Mouse (Mus musculus) G1E (cell line): ENCODE results near the gene Afap1l2. TPM values are rescaled to one million over a fixed set of nuclear protein-coding genes. Genes with fewer than 3 reads are reported as not detected.

ENCODE experiments used
- ATAC-seq: 2 replicates; pipeline ENCODE4 v1.8.0; 2016; ENCODE audit warnings: mild to moderate bottlenecking; ENCODE audit not compliant: insufficient number of reproducible peaks, poor library complexity, low FRiP score, severe bottlenecking; ENCODE audit errors: extremely low read depth
- DNase-seq: peaks from one replicate; pipeline ENCODE4 v3.0.0; 2012; ENCODE audit warnings: low spot score
- H3K27me3 ChIP-seq: 2 replicates; pipeline ENCODE4 v1.6.1; 2012; ENCODE audit warnings: mild to moderate bottlenecking, low read length, inconsistent platforms; ENCODE audit not compliant: insufficient read depth
- H3K36me3 ChIP-seq: replicated peaks from 2 replicates; pipeline ENCODE3; 2012; ENCODE audit warnings: mild to moderate bottlenecking, inconsistent platforms
- H3K4me1 ChIP-seq: 2 replicates; pipeline ENCODE4 v1.6.1; 2012; ENCODE audit warnings: low read depth, low read length, inconsistent platforms, mixed read lengths; ENCODE audit not compliant: insufficient read depth
- H3K4me3 ChIP-seq: 2 replicates; pipeline ENCODE4 v1.5.1; 2012; ENCODE audit warnings: low read depth, mild to moderate bottlenecking, inconsistent platforms, low read length, moderate library complexity, mixed read lengths
- H3K9me3 ChIP-seq: replicated peaks from 2 replicates; pipeline ENCODE4 v1.6.1; 2012; ENCODE audit warnings: inconsistent platforms
- CTCF ChIP-seq: IDR thresholded peaks from 2 replicates; pipeline ENCODE4 v1.5.1; 2012; ENCODE audit warnings: low read depth, low read length, inconsistent platforms, mixed read lengths
- GATA1 ChIP-seq: IDR thresholded peaks from 2 replicates; pipeline ENCODE4 v1.6.1; 2012; ENCODE audit warnings: borderline replicate concordance, low read length, inconsistent platforms, mixed read lengths
- GATA2 ChIP-seq: IDR thresholded peaks from 2 replicates; pipeline ENCODE4 v1.6.1; 2012; ENCODE audit warnings: low read depth, low read length, inconsistent platforms, borderline replicate concordance
- POLR2AphosphoS5 ChIP-seq: IDR thresholded peaks from 2 replicates; pipeline ENCODE4 v1.6.1; 2012; ENCODE audit warnings: low read depth, low read length, inconsistent platforms; ENCODE audit not compliant: insufficient replicate concordance
- TAL1 ChIP-seq: conservative IDR thresholded peaks from 2 replicates; pipeline ENCODE4 v1.6.1; 2012; ENCODE audit warnings: low read depth, low read length, inconsistent platforms, mixed read lengths
- polyA plus RNA-seq: library from polyadenylated mRNA; stranded (reverse); fragments of >175 nt; gene quantifications from 2 replicates; pipeline ENCODE4 v1.2.3, GENCODE M21; 2012
- total RNA-seq, 2 experiments: library from RNA; stranded (forward) in 1 of 2; stranded (reverse) in 1 of 2; fragments of 200-1000 nt in 1 of 2; fragments of >200 nt in 1 of 2; fragmentation: Nextera tagmentation in 1 of 2; gene quantifications; 2 replicates each; pipeline ENCODE4 v1.2.3; 2014 to 2017

The Afap1l2 gene
- not detected in 2 replicates for total RNA-seq (2014; fragmentation: Nextera tagmentation)
- total RNA-seq (2017): 0.11 and 0.12 TPM in 2 replicates
- polyA plus RNA-seq: not detected in 2 replicates

- no peaks in the 10 kb centered on the region for H3K4me1 ChIP-seq
- TF ChIP-seq POLR2AphosphoS5 (no peak), TAL1 (no peak), GATA1 (no peak), GATA2 (no peak), CTCF (no peak)
- H3K27me3 ChIP-seq: no peaks in the 10 kb centered on the region
- DNase-seq (no peak), ATAC-seq (no peak)
- no peak within 1 kb of the TSS for H3K4me3 ChIP-seq
- H3K36me3 ChIP-seq: no peaks in the 10 kb centered on the region
- peaks cover 6% of the 10 kb centered on the region; the same call in 1 of the 2 replicates for H3K9me3 ChIP-seq
Measured at GRCm38 (mm10) chr19:57007781-57008710, at the start of gene Afap1l2. Afap1l2 (minus strand) TSS chr19:57008228.

- TF ChIP-seq CTCF (peak; percentile 30; the same call in 1 of the 2 replicates), GATA2 (no peak)
- ATAC-seq: no peak
- peaks cover 9% of the 10 kb centered on the region for H3K9me3 ChIP-seq
Measured at GRCm38 (mm10) chr19:57057568-57057967, 49.5 kb upstream of the Afap1l2 start.

GRCm38 (mm10) chr19:57055215-57056120, 47.4 kb upstream of the Afap1l2 start:
- H3K4me1 ChIP-seq: no peaks in the 10 kb centered on the region
- H3K4me3 ChIP-seq: no peak overlapping the region
- DNase-seq (no peak), ATAC-seq (no peak)
- 0 out of 2 replicates have a peak, but pooled peaks cover 2% of the 10 kb centered on the region for H3K27me3 ChIP-seq
- H3K36me3 ChIP-seq: no peaks in the 10 kb centered on the region
- H3K9me3 ChIP-seq: peaks cover 9% of the 10 kb centered on the region
- TF ChIP-seq CTCF: no peak
- TF ChIP-seq TAL1: no peak
- TF ChIP-seq GATA2: no peak
- no peak for TF ChIP-seq POLR2AphosphoS5
- TF ChIP-seq GATA1: no peak

More at GRCm38 (mm10) chr19:57057568-57057967, 49.5 kb upstream of the Afap1l2 start:
- Histone ChIP-seq H3K4me1 (no peaks in the 10 kb centered on the region), H3K4me3 (no peak overlapping the region), H3K36me3 (no peaks in the 10 kb centered on the region), H3K27me3 (no peaks in the 10 kb centered on the region)
- DNase-seq: no peak

GRCm38 (mm10) chr19:57052959-57053358, 44.9 kb upstream of the Afap1l2 start:
- no peak for TF ChIP-seq POLR2AphosphoS5
- no peak for TF ChIP-seq TAL1
- no peaks in the 10 kb centered on the region for H3K36me3 ChIP-seq
- 0 out of 2 replicates have a peak, but pooled peaks cover 2% of the 10 kb centered on the region for H3K27me3 ChIP-seq
- H3K9me3 ChIP-seq: peaks cover 8% of the 10 kb centered on the region
- no peak for ATAC-seq
- no peaks in the 10 kb centered on the region for H3K4me1 ChIP-seq
- no peak overlapping the region for H3K4me3 ChIP-seq
- DNase-seq: no peak

GRCm38 (mm10) chr19:57052016-57052415, 44.0 kb upstream of the Afap1l2 start:
- H3K9me3 ChIP-seq: peaks cover 3% of the 10 kb centered on the region; the same call in 1 of the 2 replicates
- no peak overlapping the region for H3K4me3 ChIP-seq
- 0 out of 2 replicates have a peak, but pooled peaks cover 2% of the 10 kb centered on the region for H3K27me3 ChIP-seq
- ATAC-seq: no peak
- no peak for DNase-seq
- no peaks in the 10 kb centered on the region for H3K4me1 ChIP-seq
- no peaks in the 10 kb centered on the region for H3K36me3 ChIP-seq
- TF ChIP-seq GATA2: no peak
- TF ChIP-seq GATA1: no peak
- no peak for TF ChIP-seq TAL1
- no peak for TF ChIP-seq CTCF
- TF ChIP-seq POLR2AphosphoS5: no peak

GRCm38 (mm10) chr19:57049592-57050090, 41.6 kb upstream of the Afap1l2 start:
- Histone ChIP-seq H3K9me3 (no peaks in the 10 kb centered on the region), H3K27me3 (0 out of 2 replicates have a peak, but pooled peaks cover 2% of the 10 kb centered on the region), H3K4me3 (no peak overlapping the region), H3K36me3 (no peaks in the 10 kb centered on the region), H3K4me1 (no peaks in the 10 kb centered on the region)
- ATAC-seq (no peak), DNase-seq (no peak)
- TF ChIP-seq CTCF (no peak), POLR2AphosphoS5 (no peak), TAL1 (no peak), GATA1 (no peak), GATA2 (no peak)
